8 mouse cellular contexts compared by ENCODE assay signal in the genomic region with DNA sequence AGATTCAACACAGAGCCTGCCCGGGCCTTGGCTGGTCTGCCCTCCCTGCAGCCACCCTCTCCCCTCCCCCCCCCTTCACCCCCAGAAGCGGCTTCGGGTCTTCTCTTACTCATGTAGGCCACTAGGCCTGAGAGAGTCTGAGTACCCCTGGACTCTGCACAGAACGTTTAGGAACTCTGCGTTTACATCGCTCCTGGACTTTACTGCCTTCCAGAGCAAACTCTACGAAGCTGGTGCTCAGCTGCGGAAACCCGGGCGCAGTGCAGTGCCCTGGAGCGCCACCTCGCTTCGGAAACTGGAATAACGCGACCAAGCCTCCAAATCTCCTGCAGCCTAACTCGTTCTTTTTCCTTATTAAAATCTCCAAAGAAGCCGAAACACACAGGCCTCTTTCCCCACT. TPM values are rescaled to one million over a fixed set of nuclear protein-coding genes. Genes with fewer than 3 reads are reported as not detected.
DNase-seq lines count a peak whose midpoint lies in the region; ATAC-seq and TF ChIP-seq lines count a peak whose summit lies in the region.

No protein-coding gene starts in this region.

- in situ Hi-C loops in Patski (cut with MboI; ENCODE audit: low pct_unique_long_range_greater_than_20kb) = loop anchor here (10.0 kb wide), 2 partner anchors 520 to 750 kb away; no protein-coding TSS in a partner anchor

- WGBS in hindbrain, embryonic 16.5 days = under 1% methylated on average over 17 of the region's 17 CpGs

- H3K4me3 ChIP-seq in gastrocnemius, adult 2 months = peak overlapping the region; percentile 67
- peak overlapping the region; percentile 21; the same call in 1 of the 2 replicates for H3K4me3 ChIP-seq in hindbrain, embryonic 16.5 days (ENCODE audit: low read length)

- no peak for ATAC-seq in Patski
- peak; percentile 54 for ATAC-seq in hindbrain, embryonic 16.5 days
- ATAC-seq in inflammation-experienced regulatory T-cells, adult 6 months = no peak

- H3K27ac ChIP-seq in gastrocnemius, adult 2 months = no peak overlapping the region
- H3K27ac ChIP-seq in hindbrain, embryonic 16.5 days (ENCODE audit: low read depth, low read length) = peak overlapping the region; percentile 66

- peaks cover 7% of the 10 kb centered on the region for H3K4me1 ChIP-seq in hindbrain, embryonic 16.5 days (ENCODE audit: control insufficient read depth, insufficient read depth, low read depth, low read length)

- intact Hi-C loops in gastrocnemius, adult 2 months (cut with DNase I) = loop anchor here (1.0 to 5.0 kb wide), 3 partner anchors 218 to 1358 kb away; no protein-coding TSS in a partner anchor

- peak overlapping the region; percentile 23 for H3K9ac ChIP-seq in hindbrain, embryonic 16.5 days (ENCODE audit: low read depth, low read length)

- TF ChIP-seq CTCF in Patski (IDR thresholded peaks at IDR 0.05) = peak; percentile 97
- peak; percentile 95 for TF ChIP-seq CTCF in gastrocnemius, adult 2 months (IDR thresholded peaks at IDR 0.05)

- no peaks in the 10 kb centered on the region for H3K36me3 ChIP-seq in hindbrain, embryonic 16.5 days (ENCODE audit: control insufficient read depth, insufficient read depth, low read length)

- no peak for DNase-seq in Patski (ENCODE audit: low read depth, low spot score)
- peak; percentile 64 to 70 for DNase-seq in cerebellum, postnatal 36 days
- peak; percentile 76 for DNase-seq in gastrocnemius, adult 2 months
- peak; percentile 80 to 83 for DNase-seq in layer of hippocampus, postnatal 36 days
- peak; percentile 91 for DNase-seq in lung, postnatal 10 days
- peak; percentile 83 to 90 for DNase-seq in right cerebral cortex, postnatal 10 days (ENCODE audit: low spot score in 2 of 2)

- POLR2A ChIA-PET in Patski (lab: Charles Lee) = no interaction called here

- CTCF ChIA-PET in Patski (lab: Charles Lee) = interaction anchor here (1.0 to 1.3 kb wide), 4 partner anchors 11 to 309 kb away, joined by 3 read pairs; no protein-coding TSS in a partner anchor

- peak overlapping the region; percentile 56 for H3K4me2 ChIP-seq in hindbrain, embryonic 16.5 days (ENCODE audit: low read length)

- H3K27me3 ChIP-seq in Patski = no peaks in the 10 kb centered on the region
- H3K27me3 ChIP-seq in hindbrain, embryonic 16.5 days (replicated peaks; ENCODE audit: control insufficient read depth, insufficient read depth, low read length) = peaks cover 31% of the 10 kb centered on the region

- H3K9me3 ChIP-seq in hindbrain, embryonic 16.5 days (ENCODE audit: control insufficient read depth, low read length) = no peaks in the 10 kb centered on the region

RNA-seq across cellular contexts. Expression of a gene that starts 31.7 kb away (rescaled TPM):
- 37.5 TPM for polyA plus RNA-seq in Patski (2021)
- 10 to 100 TPM; 15.8 to 16.2 TPM for total RNA-seq in gastrocnemius, adult 2 months (2021)
- polyA plus RNA-seq in hindbrain, embryonic 16.5 days (2015; fragmentation: Nextera tagmentation; extraction: Ambion mirVana) = 63.1 and 68.9 TPM in 2 replicates
- 10 to 100 TPM; 41.7 to 50.4 TPM for total RNA-seq in layer of hippocampus, postnatal 36 days (2021)
- polyA plus RNA-seq in inflammation-experienced regulatory T-cells, adult 6 months (2017; shearing (Covaris generic)) = under 1 TPM in 1 of 3 experiments, not detected in 2; 0.32 TPM

Comparison
In these comparisons a context has a peak if more than half of its experiments do, and no peak if none do; other contexts are left out.
1. RNA of a gene that starts 31.7 kb away (polyA plus RNA-seq): 63.1 to 68.9 TPM in hindbrain, embryonic 16.5 days and 37.5 TPM in Patski (single experiment); 0.32 TPM in inflammation-experienced regulatory T-cells, adult 6 months; every median in the first group is over 10 times any median in the second.